Mouse (Mus musculus): Measurements from ENCODE around the gene Fam107b.

DNA sequence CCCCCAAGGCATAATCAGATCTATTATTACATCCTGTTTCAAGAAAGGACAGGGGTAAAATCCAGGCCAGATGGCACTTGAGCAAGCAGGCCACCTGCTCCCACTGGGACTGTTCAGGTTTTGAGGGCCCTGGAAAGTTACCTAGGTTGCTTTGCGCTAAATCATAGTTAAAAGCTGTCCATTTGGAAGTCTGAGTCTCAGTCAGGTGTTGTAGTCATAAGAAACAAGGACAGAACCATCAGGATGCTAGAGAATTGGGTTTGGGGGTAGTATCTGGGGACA is 20.6 kb downstream of the Fam107b start:
- TF ChIP-seq CTCF (IDR thresholded peaks at IDR 0.05; ENCODE audit: extremely low read depth, insufficient read length, insufficient replicate concordance, low read depth, low read length) (no peak), POLR2A (IDR thresholded peaks at IDR 0.05; ENCODE audit: low read depth, low read length) (no peak)

All from small intestine, adult 2 months (tissue).